Mouse (Mus musculus) thymus, adult 18-20 months (tissue): ENCODE data around the gene Gm5169.
"Not testable (repeated sequence)": the region's sequence is repeated elsewhere in the genome, so short reads cannot be mapped to it uniquely, and the experiment has no call there.

Source experiments
- DNase-seq, 2 experiments: peaks; one replicate each; pipeline ENCODE4 v3.0.0; 2022; ENCODE audit warnings: mixed read lengths in 2 of 2

Gene Gm5169

DNA sequence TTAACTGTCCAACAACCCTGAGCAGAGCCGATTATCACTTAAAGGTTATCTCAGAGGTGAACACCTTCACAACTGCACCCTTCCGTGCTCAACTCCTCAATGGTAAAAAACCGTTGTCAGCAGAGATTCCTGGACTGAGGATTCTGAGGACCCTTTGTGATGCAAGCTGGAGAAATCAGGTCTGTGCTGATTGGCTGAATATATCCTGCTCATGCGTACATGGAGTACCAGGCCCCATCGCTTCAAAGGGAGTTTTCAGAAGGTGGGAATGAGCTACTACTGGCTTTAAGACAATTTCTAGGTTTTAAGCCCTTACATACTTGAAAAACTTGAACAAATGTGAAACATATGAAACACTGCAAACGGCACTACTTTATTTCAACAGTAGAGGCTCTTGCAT, at the start of gene Gm5169:
Gene Gm5169 (minus strand): TSS at position 101 of the 400 bp plus-strand sequence.
- DNase-seq = not testable (repeated sequence)

DNA sequence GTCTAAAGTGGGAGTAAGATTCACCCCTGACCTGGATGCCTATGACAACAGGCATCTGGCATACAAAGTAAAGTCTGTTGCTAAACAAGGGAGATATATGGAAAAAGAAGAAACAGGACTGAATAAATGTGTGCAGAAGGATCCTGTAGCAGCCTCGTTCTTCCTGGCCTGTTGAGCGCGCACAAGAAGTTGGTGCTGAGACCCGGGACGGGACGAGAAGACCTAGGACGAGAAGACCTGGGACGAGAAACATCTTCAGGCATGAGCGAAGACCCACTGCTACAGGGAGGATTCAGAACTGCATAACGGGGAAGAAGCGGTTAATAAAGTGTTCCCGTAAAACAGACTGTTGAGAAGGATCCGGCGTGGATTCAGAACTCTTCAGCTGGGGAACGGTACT, 46.2 kb upstream of the Gm5169 start:
- not testable (repeated sequence) for DNase-seq
